24 mouse cellular contexts compared by ENCODE assay signal in the genomic region with DNA sequence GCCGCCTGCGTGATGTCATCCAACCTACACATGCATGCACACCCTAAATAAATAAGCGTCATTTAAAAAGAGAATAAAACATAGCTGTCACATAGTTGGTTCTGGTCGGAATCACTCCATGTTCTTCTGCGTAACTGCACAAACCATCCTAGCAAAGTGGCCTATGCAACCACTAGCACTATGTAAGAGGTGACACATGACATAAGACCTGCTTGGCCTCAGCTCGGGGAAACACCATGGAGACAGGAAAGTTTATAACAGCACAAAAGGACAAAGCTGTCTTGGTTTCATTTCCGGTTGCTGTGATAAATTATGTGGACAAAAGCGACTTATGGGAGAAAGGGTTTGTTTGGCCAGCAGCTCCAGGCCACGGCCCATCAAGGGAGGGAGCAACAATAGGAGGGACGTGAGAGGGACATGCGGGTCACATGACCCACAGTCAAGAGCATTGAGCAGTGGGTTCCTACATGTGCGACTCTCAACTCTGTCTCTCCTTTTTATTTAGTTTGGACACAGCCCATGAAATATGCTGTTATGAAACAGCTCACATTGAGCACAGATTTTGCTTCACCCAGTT. TPM values are rescaled to one million over a fixed set of nuclear protein-coding genes. Genes with fewer than 3 reads are reported as not detected.
DNase-seq lines count a peak whose midpoint lies in the region; ATAC-seq and TF ChIP-seq lines count a peak whose summit lies in the region.
"Had no signal": no experiment of that assay in that cellular context is flagged by ENCODE, and none has a peak within 500 bp of the region (broad histone marks: within the 10 kb centered on the region; RNA-seq: fewer than 3 reads in every experiment).

No protein-coding gene starts in this region.

- 61% methylated on average over 12 of the region's 12 CpGs for WGBS in intestine, embryonic 16.5 days
- whole genome bisulfite sequencing in intestine, embryonic 15.5 days = 59% methylated on average over 12 of the region's 12 CpGs
- WGBS in lung, embryonic 14.5 days = 58% methylated on average over 12 of the region's 12 CpGs
- 84% methylated on average over 12 of the region's 12 CpGs for WGBS in hindbrain, embryonic 10.5 days

- H3K4me2 ChIP-seq in intestine, embryonic 16.5 days (ENCODE audit: low read depth, low read length) = no peak overlapping the region
- no peak overlapping the region for H3K4me2 ChIP-seq in intestine, embryonic 15.5 days (replicated peaks)
- H3K4me2 ChIP-seq in lung, embryonic 14.5 days = no peak overlapping the region
- H3K4me2 ChIP-seq: heart, embryonic 11.5 days; hindbrain, embryonic 13.5 days; limb, embryonic 15.5 days; liver, embryonic 15.5 days; neural tube, embryonic 13.5 days; stomach, embryonic 15.5 days had no signal

- no peak overlapping the region for H3K27ac ChIP-seq in intestine, embryonic 16.5 days (ENCODE audit: low read length)
- no peak overlapping the region for H3K27ac ChIP-seq in intestine, embryonic 15.5 days
- H3K27ac ChIP-seq in lung, embryonic 14.5 days (ENCODE audit: low read depth) = no peak overlapping the region; the same call in 1 of the 2 replicates
- H3K27ac ChIP-seq in hindbrain, embryonic 10.5 days = no peak overlapping the region
- H3K27ac ChIP-seq: gastrocnemius, adult 2 months; hindbrain, embryonic 13.5 days; limb, embryonic 15.5 days; liver, embryonic 15.5 days; neural tube, embryonic 13.5 days; stomach, embryonic 15.5 days had no signal

- no peak for TF ChIP-seq CTCF in lung, embryonic 14.5 days (IDR thresholded peaks at IDR 0.05; ENCODE audit: low read depth)

- no peaks in the 10 kb centered on the region for H3K9me3 ChIP-seq in intestine, embryonic 16.5 days (ENCODE audit: control insufficient read depth, low read length)
- no peaks in the 10 kb centered on the region for H3K9me3 ChIP-seq in intestine, embryonic 15.5 days
- no peaks in the 10 kb centered on the region for H3K9me3 ChIP-seq in lung, embryonic 14.5 days (ENCODE audit: low read depth, low read length)
- H3K9me3 ChIP-seq in hindbrain, embryonic 10.5 days = no peaks in the 10 kb centered on the region
- H3K9me3 ChIP-seq: forebrain, embryonic 10.5 days; hindbrain, embryonic 13.5 days; limb, embryonic 15.5 days; liver, embryonic 15.5 days; neural tube, embryonic 13.5 days; stomach, embryonic 15.5 days had no signal

- H3K9ac ChIP-seq in intestine, embryonic 16.5 days (ENCODE audit: low read depth, low read length) = no peak overlapping the region
- H3K9ac ChIP-seq in intestine, embryonic 15.5 days = no peak overlapping the region
- H3K9ac ChIP-seq in lung, embryonic 14.5 days = no peak overlapping the region
- H3K9ac ChIP-seq: forebrain, postnatal 0 days; hindbrain, embryonic 13.5 days; limb, embryonic 15.5 days; liver, embryonic 15.5 days; neural tube, embryonic 13.5 days; stomach, embryonic 15.5 days had no signal

- peaks cover 10% of the 10 kb centered on the region; the same call in 1 of the 2 replicates for H3K4me1 ChIP-seq in intestine, embryonic 16.5 days (ENCODE audit: control insufficient read depth, insufficient read depth, low read length)
- H3K4me1 ChIP-seq in intestine, embryonic 15.5 days (replicated peaks) = peaks cover 9% of the 10 kb centered on the region
- H3K4me1 ChIP-seq in lung, embryonic 14.5 days (ENCODE audit: insufficient read depth) = peaks cover 12% of the 10 kb centered on the region
- peaks cover 9% of the 10 kb centered on the region for H3K4me1 ChIP-seq in hindbrain, embryonic 10.5 days (replicated peaks)
- H3K4me1 ChIP-seq: limb, embryonic 15.5 days; liver, embryonic 15.5 days had no signal

- no peaks in the 10 kb centered on the region for H3K27me3 ChIP-seq in intestine, embryonic 16.5 days (replicated peaks; ENCODE audit: control insufficient read depth, insufficient read depth, low read length)
- no peaks in the 10 kb centered on the region for H3K27me3 ChIP-seq in intestine, embryonic 15.5 days (replicated peaks)
- no peaks in the 10 kb centered on the region for H3K27me3 ChIP-seq in lung, embryonic 14.5 days (ENCODE audit: insufficient read depth, low read length)
- no peaks in the 10 kb centered on the region for H3K27me3 ChIP-seq in hindbrain, embryonic 10.5 days (ENCODE audit: insufficient read depth, poor library complexity, severe bottlenecking)
- H3K27me3 ChIP-seq: hindbrain, embryonic 13.5 days; limb, embryonic 15.5 days; liver, embryonic 15.5 days; neural tube, embryonic 13.5 days; stomach, embryonic 15.5 days had no signal

- H3K4me3 ChIP-seq in intestine, embryonic 16.5 days (ENCODE audit: low read length) = no peak overlapping the region
- no peak overlapping the region for H3K4me3 ChIP-seq in intestine, embryonic 15.5 days (replicated peaks)
- no peak overlapping the region for H3K4me3 ChIP-seq in lung, embryonic 14.5 days (ENCODE audit: low read depth, low read length)
- no peak overlapping the region for H3K4me3 ChIP-seq in hindbrain, embryonic 10.5 days
- H3K4me3 ChIP-seq: forebrain, embryonic 10.5 days; gastrocnemius, adult 2 months; hindbrain, embryonic 13.5 days; limb, embryonic 15.5 days; liver, embryonic 15.5 days; neural tube, embryonic 13.5 days; stomach, embryonic 15.5 days had no signal

- H3K36me3 ChIP-seq in intestine, embryonic 16.5 days (ENCODE audit: control insufficient read depth, insufficient read depth, low read length) = no peaks in the 10 kb centered on the region
- H3K36me3 ChIP-seq in intestine, embryonic 15.5 days = no peaks in the 10 kb centered on the region
- no peaks in the 10 kb centered on the region for H3K36me3 ChIP-seq in lung, embryonic 14.5 days (ENCODE audit: insufficient read depth)
- H3K36me3 ChIP-seq in hindbrain, embryonic 10.5 days = no peaks in the 10 kb centered on the region
- H3K36me3 ChIP-seq: forebrain, embryonic 10.5 days; hindbrain, embryonic 13.5 days; limb, embryonic 15.5 days; liver, embryonic 15.5 days; neural tube, embryonic 13.5 days; stomach, embryonic 15.5 days had no signal

- peak; percentile 48 for DNase-seq in lung, embryonic 14.5 days
- no peak for DNase-seq in lung, postnatal 14 days
- peak; percentile 40 for DNase-seq in lung, postnatal 10 days
- DNase-seq in spleen, adult 18-20 months = no peak
- DNase-seq in hindbrain, embryonic 10.5 days (ENCODE audit: low spot score) = no peak
- DNase-seq: adrenal gland, postnatal 36 days; cerebellum, adult 2 months; cerebellum, postnatal 36 days; forebrain, postnatal 0 days; gastrocnemius, adult 2 months; heart, postnatal 10 days; midbrain, embryonic 14.5 days; thymus, adult 2 months had no signal

- ATAC-seq in intestine, embryonic 16.5 days = peak; percentile 60
- no peak for ATAC-seq in intestine, embryonic 15.5 days
- ATAC-seq in lung, embryonic 14.5 days (ENCODE audit: insufficient read depth) = no peak
- ATAC-seq: inflammation-experienced regulatory T-cells, adult 6 months had no signal

RNA-seq across cellular contexts. Expression of gene Mis18a, which starts 39.4 kb away (rescaled TPM):
- polyA plus RNA-seq in intestine, embryonic 16.5 days (2015; fragmentation: Nextera tagmentation; extraction: Ambion mirVana) = 51.2 and 53.5 TPM in 2 replicates
- 60.5 and 65.2 TPM in 2 replicates for polyA plus RNA-seq in intestine, embryonic 15.5 days (2015; fragmentation: Nextera tagmentation; extraction: Ambion mirVana)
- polyA plus RNA-seq in lung, embryonic 14.5 days (2014; fragmentation: Nextera tagmentation; extraction: Ambion mirVana) = 84.8 and 86.2 TPM in 2 replicates
- polyA plus RNA-seq in hindbrain, embryonic 10.5 days (2016; fragmentation: Nextera tagmentation; extraction: Ambion mirVana) = 81.0 and 96.2 TPM in 2 replicates

RNA-seq across cellular contexts. Expression of gene Mrap, which starts 50.2 kb away (rescaled TPM):
- polyA plus RNA-seq in intestine, embryonic 16.5 days (2015; fragmentation: Nextera tagmentation; extraction: Ambion mirVana) = 0.23 and 3.3 TPM in 2 replicates
- polyA plus RNA-seq in intestine, embryonic 15.5 days (2015; fragmentation: Nextera tagmentation; extraction: Ambion mirVana) = 0.40 and 3.4 TPM in 2 replicates
- polyA plus RNA-seq in lung, embryonic 14.5 days (2014; fragmentation: Nextera tagmentation; extraction: Ambion mirVana) = 0.43 and 0.91 TPM in 2 replicates
- 1.9 and 3.0 TPM in 2 replicates for polyA plus RNA-seq in hindbrain, embryonic 10.5 days (2016; fragmentation: Nextera tagmentation; extraction: Ambion mirVana)
- polyA plus RNA-seq: C2C12; hindbrain, embryonic 13.5 days; inflammation-experienced regulatory T-cells, adult 6 months; midbrain, embryonic 14.5 days; neural tube, embryonic 13.5 days had no signal

Comparison
In these comparisons a context has a peak if more than half of its experiments do, and no peak if none do; other contexts are left out.
1. DNase-seq: peak in lung, embryonic 14.5 days (single experiment) and lung, postnatal 10 days (single experiment); none in lung, postnatal 14 days (single experiment), spleen, adult 18-20 months (0 of 2) and hindbrain, embryonic 10.5 days (single experiment).